Mouse (Mus musculus): ENCODE results near the gene Olfr325.

The Olfr325 gene

DNA sequence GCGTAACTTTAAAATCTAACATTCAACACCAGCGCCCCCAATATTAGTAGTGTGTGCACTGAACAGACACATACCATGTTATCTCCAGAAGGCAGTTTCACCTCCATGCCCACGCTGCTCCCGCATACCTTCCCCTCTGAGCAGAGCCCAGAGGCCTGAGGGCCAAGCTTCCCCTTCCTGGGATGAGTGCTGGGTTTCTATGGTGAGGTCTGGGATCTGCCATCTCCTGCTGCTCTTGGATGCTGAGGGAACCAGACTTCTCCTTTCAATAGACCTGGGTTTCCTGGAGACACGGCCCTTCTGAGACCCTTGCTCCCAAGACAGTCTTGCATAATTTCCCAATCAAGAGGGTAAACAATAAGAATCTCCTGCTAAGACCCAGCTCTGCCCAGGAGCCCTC, 52.9 kb downstream of the Olfr325 start, which contains the start of gene Olfr323:
Olfr323 (minus strand) TSS at position 101 of the 400 bp plus-strand sequence.
- DNase-seq (ENCODE audit: extremely low read depth, low read depth): no peak
